Mouse (Mus musculus) cerebellum, adult 9-11 months (tissue): ENCODE measurements around the gene Prss42.

Experiments
- DNase-seq: peaks from one replicate; pipeline ENCODE4 v3.0.0; 2022

Prss42 gene

DNA sequence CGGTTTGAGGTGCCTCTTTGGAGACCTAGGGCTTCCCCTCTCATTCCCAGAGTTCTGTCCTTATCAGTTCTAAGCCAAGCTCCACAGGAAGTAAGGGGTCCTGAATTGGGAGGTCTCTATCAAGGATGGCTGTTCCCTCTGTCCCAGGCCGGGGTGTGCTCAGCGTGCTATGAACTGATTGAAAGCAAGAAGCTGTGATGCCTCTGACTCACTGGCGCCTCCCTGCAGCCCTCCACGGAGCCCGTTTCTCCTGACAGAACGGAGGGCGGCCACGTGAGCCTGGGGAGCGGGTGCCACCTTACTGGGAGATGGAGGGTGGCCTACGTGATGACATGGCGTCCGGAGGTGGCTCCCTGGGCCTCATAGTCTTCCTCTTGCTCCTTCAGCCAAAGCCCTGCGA, at the start of gene Prss42:
Prss42 (plus strand) TSS at position 301 of the 400 bp plus-strand sequence.
- DNase-seq: no peak

DNA sequence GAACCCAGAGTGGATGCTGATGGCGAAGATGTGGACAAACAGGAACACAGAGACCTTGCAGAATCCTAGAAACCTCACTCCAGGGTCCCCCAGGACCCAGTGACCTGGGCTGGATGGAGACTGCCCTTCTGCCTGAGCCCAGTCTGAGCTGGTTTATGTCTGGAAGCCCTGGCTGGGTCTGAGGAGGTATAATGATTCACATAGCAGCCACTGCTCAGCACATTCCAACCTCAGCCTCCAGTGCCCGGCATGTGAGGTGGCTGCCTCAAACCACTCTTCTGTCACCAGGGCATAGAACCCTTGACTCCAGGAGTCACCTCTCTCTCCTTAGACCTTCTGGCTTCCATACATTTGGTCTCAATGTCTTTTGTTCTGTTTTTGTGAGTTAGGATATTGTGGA, 49.5 kb upstream of the Prss42 start:
- no peak for DNase-seq

DNA sequence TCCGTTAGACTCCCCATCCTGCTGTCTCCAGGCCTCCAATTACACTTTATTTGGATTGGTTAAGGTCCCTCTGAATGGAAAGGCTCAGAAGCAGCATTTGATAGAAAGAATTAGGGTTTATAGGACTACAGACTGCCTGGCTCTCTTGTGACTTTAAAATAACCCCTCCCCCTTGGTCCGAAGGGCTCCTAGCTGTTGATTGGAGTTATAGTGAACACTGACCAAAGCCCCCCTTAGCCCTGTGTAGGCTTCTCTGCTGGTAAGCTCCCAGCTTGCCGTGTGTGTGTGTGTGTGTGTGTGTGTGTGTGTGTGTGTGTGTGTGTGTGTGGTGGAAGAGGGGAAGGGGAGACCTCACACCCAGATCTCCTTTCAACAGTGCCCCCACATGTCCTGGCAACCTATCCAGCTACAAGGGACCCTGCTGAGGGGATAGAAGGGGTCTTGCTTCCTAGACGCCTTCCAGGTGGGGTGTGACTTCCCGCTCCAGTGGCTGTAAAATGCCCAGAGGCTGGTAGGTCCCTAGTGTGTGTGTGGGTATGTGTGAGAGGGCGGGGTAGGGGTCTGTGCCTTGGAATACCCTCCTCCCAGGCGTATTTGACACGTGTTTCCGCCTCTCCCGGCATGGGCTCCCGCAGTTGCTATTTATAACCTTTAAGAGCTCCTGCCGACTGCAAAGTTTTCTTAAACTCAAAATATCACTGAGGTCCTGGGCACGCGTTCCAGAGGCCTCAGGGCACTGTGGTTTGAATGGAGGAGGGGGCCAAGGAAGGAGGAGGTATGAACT, 47.4 kb upstream of the Prss42 start:
- no peak for DNase-seq

DNA sequence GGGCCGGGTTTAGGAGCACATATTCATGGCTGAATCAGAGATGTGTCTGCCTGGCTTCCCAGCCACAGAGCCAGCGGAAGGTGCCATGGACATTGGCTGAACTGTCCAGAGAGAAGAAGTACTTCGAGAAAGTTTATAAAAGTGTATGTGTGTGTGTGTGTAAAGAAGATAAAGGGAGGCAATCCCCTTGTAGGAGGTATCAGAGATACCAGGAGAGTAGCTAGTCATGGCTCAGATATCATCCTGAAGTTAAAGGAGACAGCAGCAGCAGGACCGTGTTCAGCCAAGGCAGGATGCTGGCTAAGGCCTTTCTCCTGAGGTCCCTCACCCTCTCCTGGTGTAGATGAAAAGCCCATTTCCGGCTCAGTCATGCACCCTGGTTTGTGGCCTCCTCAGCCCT, 46.6 kb upstream of the Prss42 start:
- no peak for DNase-seq

DNA sequence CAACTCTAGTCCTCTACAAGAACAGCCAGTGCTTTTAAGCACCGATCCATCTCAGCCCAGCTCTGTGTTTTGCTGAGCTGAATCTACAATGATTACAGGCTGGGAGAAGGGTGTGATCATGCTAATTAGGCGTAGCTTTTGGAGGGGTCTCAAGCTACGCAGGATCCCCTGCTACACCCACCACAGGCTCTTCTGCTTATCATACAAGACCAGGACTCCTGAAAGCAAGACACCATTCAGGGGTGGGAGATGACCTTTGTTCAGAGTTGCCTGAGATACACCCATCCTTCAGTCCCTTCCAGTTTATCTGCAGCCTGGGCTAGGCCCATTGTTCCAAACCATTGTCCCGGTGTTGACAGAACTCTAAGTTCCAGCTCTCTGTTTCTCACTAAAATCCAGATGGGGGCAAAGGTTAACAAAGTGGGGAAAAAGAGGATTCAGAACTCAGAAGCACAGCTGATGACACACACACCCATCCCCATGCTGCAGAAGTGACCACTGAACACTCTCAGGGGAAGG, 45.0 kb upstream of the Prss42 start:
- DNase-seq: no peak

DNA sequence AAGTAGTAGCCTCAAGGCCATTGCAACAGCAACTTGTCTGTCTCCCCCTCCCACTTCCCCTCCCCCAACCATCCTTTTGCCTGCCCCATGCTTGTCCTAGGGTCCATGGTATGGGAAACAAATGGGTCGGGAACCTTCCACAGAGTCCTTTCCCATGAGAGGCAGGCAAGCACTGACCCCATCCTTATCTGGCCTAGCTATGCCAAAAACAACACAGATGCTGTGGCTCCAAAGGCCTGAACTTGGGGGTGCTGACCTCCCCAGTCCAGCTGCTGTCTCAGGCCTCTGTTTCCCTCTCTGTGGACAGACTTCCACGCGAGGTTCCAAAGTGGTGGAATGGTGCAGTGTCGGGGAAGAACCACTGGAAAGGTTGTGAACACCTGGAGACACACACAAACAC, 44.2 kb upstream of the Prss42 start:
- DNase-seq: no peak

DNA sequence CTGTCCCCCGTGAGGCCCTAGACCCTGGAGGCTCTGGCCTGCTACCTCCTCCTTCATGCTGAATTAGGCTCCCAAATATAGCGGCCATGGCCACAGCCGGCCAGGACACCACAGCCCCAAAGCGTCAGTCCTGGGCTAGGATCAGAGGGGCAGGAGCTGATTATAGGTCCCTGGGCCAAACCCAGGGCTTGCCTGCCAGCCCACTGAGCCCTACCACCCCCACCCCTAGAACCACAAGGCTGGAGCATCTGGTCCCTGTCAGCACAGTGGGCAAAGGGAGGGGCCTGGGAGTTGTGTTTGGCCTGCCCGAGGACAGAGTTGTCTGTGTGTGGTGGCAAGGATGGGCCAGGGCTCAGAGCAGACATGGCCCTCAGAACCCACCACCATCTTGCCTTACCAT, 40.1 kb upstream of the Prss42 start:
- no peak for DNase-seq

DNA sequence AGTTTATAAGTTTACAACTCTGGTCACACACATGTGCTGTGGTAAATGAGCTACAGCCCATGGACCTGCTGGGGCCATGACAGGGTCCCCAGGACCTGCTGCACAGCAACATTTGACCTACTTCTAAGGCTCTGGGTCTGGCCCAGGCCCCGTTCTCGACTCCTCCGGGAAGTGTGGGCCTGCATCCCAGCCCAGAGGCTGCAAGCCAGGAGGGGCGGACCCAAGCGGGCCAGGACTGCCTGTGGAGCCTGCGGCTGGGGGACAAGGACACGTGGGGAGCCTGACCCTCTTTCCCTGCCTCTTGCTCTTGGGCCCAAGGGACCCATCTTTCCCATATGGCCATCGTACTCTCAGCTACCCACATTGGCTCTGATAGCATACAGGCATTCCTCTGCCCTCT, 39.4 kb upstream of the Prss42 start:
- peak; percentile 27 for DNase-seq

DNA sequence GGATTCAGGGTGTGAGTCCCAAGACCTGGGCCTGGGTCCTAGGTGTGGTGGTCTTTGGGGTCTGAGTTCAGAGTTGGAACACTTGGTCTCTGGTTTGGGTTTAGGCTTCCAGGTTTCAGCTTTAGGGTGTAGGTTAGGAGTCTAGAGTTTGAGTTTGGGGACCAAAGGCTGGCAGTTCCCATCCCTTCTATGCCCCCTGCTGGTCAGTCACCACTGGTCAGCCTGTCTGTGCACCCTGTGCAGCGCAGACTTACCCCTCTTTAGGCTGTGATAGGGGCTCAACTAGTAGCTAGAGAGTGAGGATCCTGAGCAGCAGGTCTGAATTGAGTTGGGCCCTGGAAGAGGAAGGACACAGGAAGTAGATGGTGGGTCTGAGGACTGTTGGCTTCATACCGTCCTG, 38.7 kb upstream of the Prss42 start:
- DNase-seq: no peak

DNA sequence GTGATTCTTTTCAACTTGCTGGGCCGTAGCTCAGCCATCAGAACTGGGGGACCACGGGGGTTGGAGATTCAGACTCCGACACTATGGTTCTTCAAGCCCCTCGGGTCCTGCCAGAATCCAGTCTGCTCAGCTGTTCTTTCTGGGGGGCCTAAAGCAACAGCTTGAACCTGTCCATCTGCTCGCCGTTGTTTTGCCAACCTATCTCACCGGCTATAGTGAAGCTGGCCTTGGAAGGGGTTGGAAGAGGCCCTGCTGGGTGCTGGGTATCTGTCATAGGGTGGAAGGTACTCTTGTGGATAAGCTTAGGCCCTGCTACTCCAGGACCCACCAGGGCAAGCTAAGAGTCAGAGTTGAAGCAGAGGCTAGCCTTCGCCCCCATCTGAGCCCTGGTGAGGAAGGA, 37.1 kb upstream of the Prss42 start:
- no peak for DNase-seq

DNA sequence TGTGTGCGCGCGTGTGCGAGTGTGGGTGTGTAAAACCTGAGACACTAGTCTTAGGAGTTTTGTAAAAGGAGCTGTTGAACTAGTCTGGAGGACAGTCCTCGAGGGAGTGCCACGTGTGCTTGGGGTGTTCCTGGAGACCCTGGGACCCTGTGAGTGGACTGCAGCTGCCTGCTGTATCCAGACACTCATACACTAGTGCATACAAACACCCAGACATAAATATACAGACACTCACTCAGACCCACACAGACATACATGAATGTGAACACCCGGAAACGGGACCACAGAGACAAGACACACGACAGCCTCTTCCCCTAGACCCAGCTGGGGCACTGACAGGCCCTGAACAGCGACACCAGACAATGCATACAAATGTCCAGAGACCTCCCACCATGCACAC, 35.2 kb upstream of the Prss42 start:
- DNase-seq: no peak

DNA sequence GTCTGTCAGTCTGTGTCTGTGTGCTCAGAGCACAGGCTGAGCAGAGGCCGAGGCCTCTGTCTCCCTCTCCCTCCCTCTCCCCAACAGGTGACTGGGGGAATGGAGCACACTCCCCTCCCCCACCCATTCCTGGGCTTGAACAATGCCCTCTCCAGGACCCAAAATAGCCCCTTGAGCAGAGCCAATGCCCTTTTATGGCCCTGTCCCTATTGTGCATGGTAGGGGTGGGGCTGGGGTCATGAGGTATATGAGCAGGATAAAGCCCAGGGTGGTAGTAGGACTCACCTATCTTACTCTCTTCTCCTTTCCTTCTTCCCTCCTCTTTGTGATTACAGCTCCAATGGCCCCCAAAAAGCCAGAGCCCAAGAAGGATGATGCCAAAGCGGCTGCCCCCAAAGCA, 34.6 kb upstream of the Prss42 start:
- DNase-seq: no peak

DNA sequence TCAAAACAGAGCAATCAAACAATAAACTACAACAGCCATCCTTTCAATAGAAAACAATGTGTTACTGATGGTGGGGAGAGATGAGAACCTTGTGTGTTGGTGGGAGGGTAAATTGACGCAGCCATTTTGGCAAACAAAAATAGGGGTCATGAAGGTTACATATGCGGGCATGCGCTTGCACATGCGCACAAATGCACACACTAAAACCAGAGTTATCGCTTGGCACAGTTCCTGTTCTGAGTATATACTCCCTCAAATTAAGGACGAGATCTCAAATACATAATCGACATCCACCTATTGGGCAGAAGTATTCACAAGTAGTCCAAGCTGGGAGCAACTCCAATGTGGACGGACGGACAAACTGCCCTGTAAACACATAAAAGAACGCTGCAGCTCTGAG, 25.6 kb upstream of the Prss42 start:
- DNase-seq: no peak

DNA sequence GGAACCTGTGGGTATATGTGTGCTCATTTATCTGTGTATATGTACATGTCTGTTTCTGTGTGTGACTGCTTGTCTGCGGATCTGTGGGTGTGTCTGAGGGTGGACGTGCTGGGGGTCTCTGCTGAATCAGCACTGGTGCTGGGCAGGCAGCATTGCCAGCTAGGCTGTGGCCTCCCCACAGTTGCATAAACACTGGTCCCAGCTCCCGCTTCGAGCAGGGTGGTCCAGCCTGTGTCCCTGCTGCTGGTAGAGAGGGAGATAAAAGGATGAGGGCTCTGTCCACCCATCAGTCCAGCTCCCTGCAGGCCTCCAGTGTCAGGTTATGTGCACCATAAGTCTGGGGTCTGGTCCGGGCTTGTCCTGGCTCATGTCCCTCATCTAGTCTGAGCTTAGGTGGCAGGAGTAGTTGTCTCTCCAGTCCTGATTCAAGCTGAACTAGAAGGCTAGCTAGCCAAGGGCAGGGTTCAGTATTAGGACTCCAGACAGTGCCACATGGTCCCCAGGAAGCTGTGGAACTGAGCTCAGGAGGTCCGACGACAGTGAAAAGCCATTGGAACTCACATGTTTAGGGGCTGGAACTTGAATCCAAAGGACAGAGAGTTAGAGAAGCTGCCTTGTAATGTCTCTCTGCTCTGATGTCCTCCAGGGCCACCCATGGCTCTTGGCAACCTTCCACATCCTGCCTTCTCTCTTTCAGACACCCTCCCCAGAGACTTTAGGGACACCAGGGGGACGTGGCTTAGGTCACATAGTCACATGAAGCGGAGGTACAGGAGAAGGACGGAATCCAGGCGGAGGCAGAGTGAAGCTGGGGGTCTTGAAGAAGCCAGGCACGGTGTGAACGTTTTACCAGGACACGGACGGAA, 23.3 kb upstream of the Prss42 start:
- DNase-seq: no peak

DNA sequence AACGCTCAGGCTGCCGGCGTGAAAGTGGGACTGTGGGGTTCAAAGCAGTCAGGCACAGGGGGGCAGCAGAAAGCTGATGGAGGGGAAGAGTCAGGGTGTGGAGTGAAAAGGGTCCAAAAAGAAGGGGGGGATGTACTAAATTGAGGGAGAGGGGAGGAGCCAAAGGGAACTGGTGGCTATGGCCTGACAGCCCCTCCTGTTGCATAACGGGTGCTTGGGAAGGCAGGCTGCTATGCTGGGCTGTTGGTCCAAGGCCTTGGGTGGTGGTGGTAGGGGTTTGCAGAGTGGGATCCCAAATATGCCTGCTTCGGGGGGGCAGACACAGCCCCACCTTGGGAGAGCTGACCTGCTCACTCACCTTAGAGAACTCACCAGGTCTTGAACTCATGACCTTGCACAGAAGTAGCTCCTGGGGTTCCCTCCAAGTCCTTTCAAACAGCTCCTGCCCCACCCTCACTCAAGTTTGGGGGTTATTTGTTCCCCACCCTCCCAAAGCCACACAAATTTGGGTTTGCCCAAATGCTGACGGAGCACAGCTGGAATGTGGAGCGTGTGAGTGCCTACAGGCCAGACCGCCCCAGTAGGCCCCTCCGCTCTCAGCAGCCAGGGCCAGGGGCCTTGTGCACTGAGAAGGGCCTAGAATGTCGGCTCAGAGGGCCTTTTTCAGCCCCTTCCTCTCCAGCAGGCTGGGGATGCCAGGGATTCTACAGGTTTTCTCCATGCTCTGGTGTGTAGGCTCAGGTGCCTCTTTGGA, 22.5 kb upstream of the Prss42 start:
- DNase-seq: no peak

DNA sequence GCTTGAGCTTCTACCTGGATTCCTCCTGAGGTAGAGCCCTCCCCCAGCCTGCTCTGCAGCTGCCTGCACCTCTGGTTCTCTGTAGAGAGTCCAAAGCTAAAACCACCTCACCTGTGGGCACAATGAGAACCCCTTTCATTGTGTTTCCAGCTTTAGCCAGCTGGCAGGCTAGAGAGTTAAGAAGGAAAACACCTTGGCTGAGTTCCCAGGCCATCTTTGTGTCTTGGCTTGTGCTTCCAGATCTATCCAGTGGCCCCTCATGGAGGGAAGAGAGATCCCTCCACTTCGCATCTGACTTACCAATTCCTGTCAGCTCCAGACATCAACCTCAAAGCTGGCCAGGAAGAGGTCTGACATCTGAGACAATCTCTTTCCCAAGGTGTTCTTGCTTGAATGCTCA, 19.9 kb upstream of the Prss42 start:
- DNase-seq: no peak

DNA sequence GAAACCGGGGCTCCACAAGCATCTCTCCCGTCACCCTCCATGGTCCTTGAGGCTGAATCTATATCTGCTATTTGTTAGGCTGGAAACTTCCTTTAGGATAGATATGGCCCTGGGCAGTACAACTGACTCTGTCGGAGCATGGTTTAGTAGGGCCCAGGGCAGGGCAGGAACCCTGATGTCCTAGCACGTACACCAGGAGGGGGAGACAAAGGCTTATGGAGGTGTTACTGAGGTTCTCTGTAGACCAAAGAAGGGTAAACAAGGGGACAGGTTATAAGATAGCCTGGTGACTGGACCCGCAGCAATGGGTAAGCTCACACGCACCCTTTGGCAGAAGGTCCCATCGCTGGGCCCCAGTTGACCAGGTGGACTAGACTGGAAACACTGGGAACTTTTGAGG, 19.4 kb upstream of the Prss42 start:
- DNase-seq: no peak

DNA sequence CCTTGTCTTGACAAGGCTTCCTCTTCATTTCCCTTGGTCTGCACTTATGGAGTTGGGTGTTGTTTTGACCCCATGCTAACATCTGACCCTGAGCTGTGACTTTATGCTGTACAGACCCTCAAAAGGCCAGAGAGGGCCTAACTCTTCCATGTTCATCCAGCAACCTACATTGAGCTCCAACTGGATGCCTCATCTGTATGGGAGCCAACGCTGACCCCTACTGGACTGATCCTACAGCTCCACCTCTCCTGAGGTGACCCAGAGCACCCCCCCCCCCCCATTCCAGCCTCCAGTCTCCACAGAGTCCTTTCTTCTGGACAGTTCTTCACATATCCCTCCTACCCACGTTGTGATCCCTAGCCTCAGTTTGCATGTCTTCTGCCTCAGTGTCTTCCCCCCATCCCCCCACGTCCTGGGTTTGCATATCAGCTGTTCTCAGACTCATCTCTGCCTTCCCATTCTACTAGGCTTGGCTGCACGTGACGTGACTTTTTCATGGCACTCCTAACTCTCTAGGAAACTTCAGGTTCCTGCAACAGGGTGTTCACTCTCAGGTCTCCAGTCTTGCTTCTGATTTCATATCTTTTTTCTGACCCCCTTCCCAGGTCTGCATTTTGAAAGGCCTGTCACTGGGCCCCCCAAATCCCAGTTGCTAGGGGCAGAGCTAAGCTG, 18.6 kb upstream of the Prss42 start:
- no peak for DNase-seq

DNA sequence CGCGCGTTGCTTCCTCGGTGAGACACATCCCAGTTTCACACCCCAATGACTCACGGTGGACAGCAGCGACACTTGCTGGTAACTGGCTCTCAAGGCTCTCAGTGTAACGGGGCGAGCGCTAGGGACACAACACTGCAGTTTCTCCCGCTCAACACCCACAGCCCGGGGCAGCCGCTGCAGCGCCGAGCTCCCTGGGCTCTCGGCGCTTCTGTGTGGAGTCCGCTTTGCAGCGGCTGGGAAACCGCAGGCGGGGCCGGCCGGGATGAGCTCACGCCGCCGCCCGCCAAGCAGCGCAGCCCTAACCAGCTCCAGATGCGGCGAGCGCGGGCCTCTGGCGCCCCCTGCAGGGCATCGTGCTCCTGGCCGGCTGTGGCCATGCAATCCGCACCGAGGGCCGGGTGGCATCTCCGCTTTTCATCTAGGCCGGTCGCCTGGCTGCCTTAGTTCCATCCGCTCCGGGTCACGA, 16.7 kb upstream of the Prss42 start:
- peak; percentile 88 for DNase-seq

DNA sequence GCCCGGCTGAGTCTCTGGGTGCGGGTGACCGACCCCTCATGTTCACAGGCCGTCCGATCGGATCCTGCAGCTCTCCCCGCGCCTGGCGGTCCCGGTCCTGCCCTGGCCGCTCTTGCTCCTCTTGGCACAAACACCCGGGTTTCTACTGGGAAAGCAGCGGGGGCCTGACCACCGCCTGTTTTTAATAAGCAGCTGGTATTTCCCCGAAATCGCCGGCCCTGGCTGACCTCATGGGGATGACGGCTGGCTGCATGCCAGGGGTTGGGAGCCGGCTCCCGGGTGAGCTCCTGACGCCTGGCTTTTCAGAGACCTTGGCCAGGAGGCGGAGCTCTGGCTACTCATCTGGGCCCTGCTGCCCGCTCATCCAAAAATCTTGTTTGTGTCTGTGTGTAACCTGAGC, 16.2 kb upstream of the Prss42 start:
- DNase-seq: peak; percentile 83

DNA sequence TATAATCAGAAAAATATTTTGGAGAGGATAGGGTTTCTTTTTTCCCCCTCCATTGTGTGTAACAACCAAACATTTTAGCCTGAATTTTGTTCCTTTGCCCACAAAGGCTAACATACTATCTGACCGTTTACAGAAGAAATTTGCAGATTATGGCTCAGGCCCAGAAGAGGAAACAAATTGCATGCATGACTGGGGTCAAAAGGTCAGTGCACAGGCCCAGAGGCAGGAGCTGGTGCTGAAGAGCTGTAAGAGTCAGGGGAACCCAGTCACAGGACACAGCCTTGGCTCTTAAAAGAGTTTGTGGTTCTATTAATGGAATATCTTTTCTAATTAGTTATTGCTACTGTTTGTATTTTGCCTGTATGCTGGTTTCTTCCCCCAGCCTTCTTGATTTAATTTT, 14.4 kb upstream of the Prss42 start:
- DNase-seq: no peak

DNA sequence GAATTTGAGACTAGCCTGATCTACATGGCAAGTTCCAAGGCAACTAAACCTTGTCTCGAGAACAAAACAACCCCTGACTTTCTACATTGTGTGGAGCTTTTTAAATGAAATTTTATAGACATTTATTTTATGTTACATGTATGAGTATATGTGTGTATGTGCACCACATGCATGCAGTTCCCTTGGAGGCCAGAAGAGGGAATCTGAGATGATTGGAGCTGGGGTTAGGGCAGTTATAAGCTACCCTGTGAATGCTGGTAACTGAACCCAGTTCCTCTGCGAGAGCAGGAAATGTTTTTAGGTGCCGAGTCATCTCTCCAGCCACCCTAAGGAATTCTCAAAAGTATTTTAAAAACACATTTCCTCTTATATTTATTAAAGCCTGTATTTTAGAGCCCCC, 9.8 kb upstream of the Prss42 start:
- no peak for DNase-seq

DNA sequence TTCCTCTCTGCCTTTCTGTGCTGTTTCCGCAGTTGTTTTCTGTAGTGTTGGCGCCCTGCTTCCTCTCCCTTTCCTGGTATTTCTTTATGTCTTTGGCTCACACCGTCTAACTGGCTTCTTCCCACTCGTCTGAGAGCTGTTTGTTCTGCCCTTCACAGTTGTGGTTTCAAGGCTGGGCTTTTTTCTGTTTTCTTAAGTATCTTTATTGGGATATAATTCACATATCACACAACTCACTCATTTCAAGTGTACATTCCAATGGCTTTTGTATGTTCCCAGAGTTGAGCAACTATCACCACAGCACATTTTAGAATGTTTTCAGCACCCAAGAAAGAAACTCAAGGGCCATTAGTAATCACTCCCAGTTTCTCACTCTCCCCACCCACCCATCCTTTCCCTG, 7.5 kb upstream of the Prss42 start:
- no peak for DNase-seq
